Mouse (Mus musculus) olfactory bulb, adult 2 months (tissue): Measurements from ENCODE around the gene Lmo7.

Experiments
- CTCF ChIP-seq: fragments of 200-500 bp; IDR thresholded peaks from 2 replicates; pipeline ENCODE4 v1.5.1; 2012; ENCODE audit warnings: low read depth, mild to moderate bottlenecking, low read length, moderate library complexity; ENCODE audit not compliant: insufficient read depth
- POLR2A ChIP-seq: fragments of 200-500 bp; IDR thresholded peaks from 2 replicates; pipeline ENCODE4 v1.6.1; 2012; ENCODE audit warnings: mild to moderate bottlenecking, low read depth, low read length, moderate library complexity; ENCODE audit not compliant: insufficient read depth

- TF ChIP-seq CTCF (no peak), POLR2A (no peak)
Measured at GRCm38 (mm10) chr14:101746635-101747034, 16.9 kb downstream of the Lmo7 start.
